Mouse (Mus musculus) forebrain, embryonic 12.5 days (tissue): Measurements from ENCODE around the gene Sprn. TPM values are rescaled to one million over a fixed set of nuclear protein-coding genes. Genes with fewer than 3 reads are reported as not detected.
A peak's percentile ranks its signal among the peaks of the same experiment; 100 is the strongest.
"Not testable (repeated sequence)": the region's sequence is repeated elsewhere in the genome, so short reads cannot be mapped to it uniquely, and the experiment has no call there.

ENCODE experiments used
- ATAC-seq: fragments of 200-750 bp; cut with Nextera tagmentation; 2 replicates; pipeline ENCODE4 v1.8.0; 2017; ENCODE audit warnings: moderate TSS enrichment; ENCODE audit not compliant: low FRiP score
- H3K27ac ChIP-seq: fragments of 300-500 bp; sonication (generic); 2 replicates; pipeline ENCODE4 v1.5.1; 2016; ENCODE audit warnings: mild to moderate bottlenecking
- H3K27me3 ChIP-seq: fragments of 300-500 bp; sonication (generic); 2 replicates; pipeline ENCODE4 v1.6.1; 2016; ENCODE audit warnings: mild to moderate bottlenecking
- H3K36me3 ChIP-seq: fragments of 300-500 bp; sonication (generic); replicated peaks from 2 replicates; pipeline ENCODE4 v1.6.1; 2016; ENCODE audit warnings: mild to moderate bottlenecking
- H3K4me1 ChIP-seq: fragments of 300-500 bp; sonication (generic); 2 replicates; pipeline ENCODE4 v1.6.1; 2016
- H3K4me2 ChIP-seq: fragments of 300-500 bp; sonication (generic); 2 replicates; pipeline ENCODE4 v1.6.1; 2016; ENCODE audit warnings: mild to moderate bottlenecking, moderate library complexity
- H3K4me3 ChIP-seq: fragments of 300-500 bp; sonication (generic); replicated peaks from 2 replicates; pipeline ENCODE4 v1.5.1; 2016; ENCODE audit warnings: mild to moderate bottlenecking
- H3K9ac ChIP-seq: fragments of 300-500 bp; sonication (generic); 2 replicates; pipeline ENCODE4 v1.6.1; 2016; ENCODE audit warnings: mild to moderate bottlenecking
- H3K9me3 ChIP-seq: fragments of 300-500 bp; sonication (generic); 2 replicates; pipeline ENCODE4 v1.6.1; 2016
- WGBS: fragments of 180-500 bp; shearing (Covaris S2); methylation state at CpG from one replicate; pipeline ENCODE4 v1.1.7; 2016; 5-methylcytosine and 5-hydroxymethylcytosine counted together
- polyA plus RNA-seq: library from polyadenylated mRNA; unstranded; fragments of >200 nt; fragmentation: Nextera tagmentation; extraction: Ambion mirVana; gene quantifications from 2 replicates; pipeline ENCODE4 v1.2.1, GENCODE M21; 2016

Gene Sprn
- polyA plus RNA-seq, 1 experiment from 2014 or later, result 1.8 TPM

GRCm38 (mm10) chr7:140137135-140138020, 17.3 kb downstream of the Sprn start, which contains the start of gene Mtg1:
Mtg1 (plus strand) TSS chr7:140137564.
- H3K36me3 ChIP-seq, result no peaks in the 10 kb centered on the region
- H3K4me3 ChIP-seq, result peak within 1 kb of the TSS; percentile 68
- H3K4me1 ChIP-seq, result peaks cover 7% of the 10 kb centered on the region
- peak within 1 kb of the TSS; percentile 84 for H3K9ac ChIP-seq
- peak within 1 kb of the TSS; percentile 63 for H3K27ac ChIP-seq
- no peaks in the 10 kb centered on the region for H3K9me3 ChIP-seq
- H3K4me2 ChIP-seq, result peak within 1 kb of the TSS; percentile 89
- ATAC-seq, result peak; percentile 98
- WGBS, result 2% methylated on average over 39 of the region's 39 CpGs
- H3K27me3 ChIP-seq, result no peaks in the 10 kb centered on the region

- H3K36me3 ChIP-seq, result peaks cover under 1% of the 10 kb centered on the region; the same call in 1 of the 2 replicates
- H3K9ac ChIP-seq, result no peak overlapping the region
- 94% methylated on average over 5 of the region's 5 CpGs for WGBS
- peaks cover 7% of the 10 kb centered on the region for H3K4me1 ChIP-seq
- H3K27ac ChIP-seq, result no peak overlapping the region
- H3K4me2 ChIP-seq, result no peak overlapping the region
- H3K27me3 ChIP-seq, result no peaks in the 10 kb centered on the region
- ATAC-seq, result no peak
- no peak overlapping the region for H3K4me3 ChIP-seq
- H3K9me3 ChIP-seq, result no peaks in the 10 kb centered on the region
Measured at GRCm38 (mm10) chr7:140135106-140135770, 19.4 kb downstream of the Sprn start.

- H3K36me3 ChIP-seq, H3K9ac ChIP-seq, ATAC-seq, H3K27me3 ChIP-seq, H3K9me3 ChIP-seq, H3K4me2 ChIP-seq, H3K27ac ChIP-seq, H3K4me3 ChIP-seq, H3K4me1 ChIP-seq: not testable (repeated sequence)
- 90% methylated on average over 7 of the region's 7 CpGs for WGBS
Measured at GRCm38 (mm10) chr7:140134033-140134432, 20.6 kb downstream of the Sprn start.

GRCm38 (mm10) chr7:140132184-140132583, 22.5 kb downstream of the Sprn start:
- not testable (repeated sequence) for ATAC-seq, H3K36me3 ChIP-seq, H3K27me3 ChIP-seq, H3K27ac ChIP-seq, H3K9ac ChIP-seq, H3K4me2 ChIP-seq, H3K4me1 ChIP-seq, H3K4me3 ChIP-seq, H3K9me3 ChIP-seq
- 93% methylated on average over 7 of the region's 7 CpGs for WGBS

- peaks cover 4% of the 10 kb centered on the region; the same call in 1 of the 2 replicates for H3K4me1 ChIP-seq
- H3K27me3 ChIP-seq, result peaks cover 12% of the 10 kb centered on the region; the same call in 1 of the 2 replicates
- H3K4me3 ChIP-seq, result no peak overlapping the region
- no peaks in the 10 kb centered on the region for H3K9me3 ChIP-seq
- peaks cover 3% of the 10 kb centered on the region; the same call in 1 of the 2 replicates for H3K36me3 ChIP-seq
- H3K27ac ChIP-seq, result no peak overlapping the region
- no peak overlapping the region for H3K9ac ChIP-seq
- no peak overlapping the region for H3K4me2 ChIP-seq
- ATAC-seq, result no peak
- WGBS, result 90% methylated on average over 2 of the region's 2 CpGs
Measured at GRCm38 (mm10) chr7:140127911-140128310, 26.8 kb downstream of the Sprn start.

GRCm38 (mm10) chr7:140126934-140127333, 27.7 kb downstream of the Sprn start:
- H3K4me2 ChIP-seq, result no peak overlapping the region
- H3K27me3 ChIP-seq, result peaks cover 12% of the 10 kb centered on the region; the same call in 1 of the 2 replicates
- H3K4me3 ChIP-seq, result no peak overlapping the region
- H3K4me1 ChIP-seq, result peaks cover 4% of the 10 kb centered on the region; the same call in 1 of the 2 replicates
- no peaks in the 10 kb centered on the region for H3K9me3 ChIP-seq
- ATAC-seq, result no peak
- WGBS, result 93% methylated on average over 3 of the region's 3 CpGs
- no peak overlapping the region for H3K9ac ChIP-seq
- no peak overlapping the region for H3K27ac ChIP-seq
- peaks cover 3% of the 10 kb centered on the region; the same call in 1 of the 2 replicates for H3K36me3 ChIP-seq

- Histone ChIP-seq H3K9ac (peak overlapping the region; percentile 61), H3K4me1 (peaks cover 4% of the 10 kb centered on the region; the same call in 1 of the 2 replicates), H3K27me3 (peaks cover 12% of the 10 kb centered on the region; the same call in 1 of the 2 replicates), H3K9me3 (no peaks in the 10 kb centered on the region), H3K36me3 (peaks cover 3% of the 10 kb centered on the region; the same call in 1 of the 2 replicates), H3K4me3 (peak overlapping the region; percentile 52), H3K4me2 (peak overlapping the region; percentile 80), H3K27ac (no peak overlapping the region)
- 6% methylated on average over 5 of the region's 5 CpGs for WGBS
- ATAC-seq, result peak; percentile 5; the same call in 1 of the 2 replicates
Measured at GRCm38 (mm10) chr7:140126022-140126350, 28.7 kb downstream of the Sprn start.

- Histone ChIP-seq H3K27ac (no peak overlapping the region), H3K4me1 (peaks cover 4% of the 10 kb centered on the region; the same call in 1 of the 2 replicates), H3K36me3 (peaks cover 3% of the 10 kb centered on the region; the same call in 1 of the 2 replicates), H3K4me2 (peak overlapping the region; percentile 80), H3K27me3 (peaks cover 12% of the 10 kb centered on the region; the same call in 1 of the 2 replicates), H3K9ac (peak overlapping the region; percentile 61), H3K4me3 (peak overlapping the region; percentile 52), H3K9me3 (no peaks in the 10 kb centered on the region)
- ATAC-seq, result peak; percentile 98
- WGBS, result 1% methylated on average over 40 of the region's 40 CpGs
Measured at GRCm38 (mm10) chr7:140125278-140126021, 29.2 kb downstream of the Sprn start.

GRCm38 (mm10) chr7:140124382-140124781, 30.3 kb downstream of the Sprn start:
- no peak overlapping the region for H3K27ac ChIP-seq
- 94% methylated on average over 1 of the region's 1 CpGs for WGBS
- H3K9me3 ChIP-seq, result no peaks in the 10 kb centered on the region
- H3K36me3 ChIP-seq, result no peaks in the 10 kb centered on the region
- no peak overlapping the region for H3K4me2 ChIP-seq
- no peak for ATAC-seq
- H3K4me1 ChIP-seq, result peaks cover 4% of the 10 kb centered on the region; the same call in 1 of the 2 replicates
- H3K27me3 ChIP-seq, result peaks cover 12% of the 10 kb centered on the region; the same call in 1 of the 2 replicates
- no peak overlapping the region for H3K9ac ChIP-seq
- no peak overlapping the region for H3K4me3 ChIP-seq

GRCm38 (mm10) chr7:140122765-140123164, 31.9 kb downstream of the Sprn start:
- Histone ChIP-seq H3K4me3 (no peak overlapping the region), H3K9ac (no peak overlapping the region), H3K4me1 (peaks cover 4% of the 10 kb centered on the region; the same call in 1 of the 2 replicates), H3K36me3 (no peaks in the 10 kb centered on the region), H3K4me2 (no peak overlapping the region), H3K27ac (no peak overlapping the region), H3K9me3 (no peaks in the 10 kb centered on the region), H3K27me3 (peaks cover 12% of the 10 kb centered on the region; the same call in 1 of the 2 replicates)
- WGBS, result 36% methylated on average over 4 of the region's 4 CpGs
- no peak for ATAC-seq

- 74% methylated on average over 13 of the region's 13 CpGs for WGBS
- no peaks in the 10 kb centered on the region for H3K9me3 ChIP-seq
- H3K4me2 ChIP-seq, result no peak overlapping the region
- no peak overlapping the region for H3K27ac ChIP-seq
- ATAC-seq, result no peak
- H3K9ac ChIP-seq, result no peak overlapping the region
- H3K4me1 ChIP-seq, result peaks cover 4% of the 10 kb centered on the region; the same call in 1 of the 2 replicates
- H3K4me3 ChIP-seq, result no peak overlapping the region
- peaks cover 12% of the 10 kb centered on the region; the same call in 1 of the 2 replicates for H3K27me3 ChIP-seq
- H3K36me3 ChIP-seq, result no peaks in the 10 kb centered on the region
Measured at GRCm38 (mm10) chr7:140121338-140121910, 33.3 kb downstream of the Sprn start.
